ENCODE assay signal across 9 mouse cellular contexts in genomic region chr4:32864131-32864866, GRCm38 (mm10).
DNase-seq lines count a peak whose midpoint lies in the region; ATAC-seq and TF ChIP-seq lines count a peak whose summit lies in the region.
"Had no signal": no experiment of that assay in that cellular context is flagged by ENCODE, and none has a peak within 500 bp of the region (broad histone marks: within the 10 kb centered on the region; RNA-seq: fewer than 3 reads in every experiment).

No protein-coding gene starts in this region.

- no peak for TF ChIP-seq CTCF in brain, embryonic 14.5 days (IDR thresholded peaks at IDR 0.05; ENCODE audit: borderline replicate concordance, extremely low read depth, insufficient read depth, insufficient read length)
- TF ChIP-seq CTCF in forebrain, postnatal 0 days (IDR thresholded peaks at IDR 0.05; ENCODE audit: low read depth), result no peak

- H3K27me3 ChIP-seq in heart, embryonic 16.5 days (ENCODE audit: control insufficient read depth, insufficient read depth, low read length), result 0 out of 2 replicates have a peak, but pooled peaks cover 7% of the 10 kb centered on the region
- no peaks in the 10 kb centered on the region for H3K27me3 ChIP-seq in forebrain, postnatal 0 days (ENCODE audit: insufficient read depth, low read length)

- H3K27ac ChIP-seq in heart, embryonic 16.5 days (ENCODE audit: low read length), result no peak overlapping the region
- peak overlapping the region; percentile 57; the same call in 1 of the 2 replicates for H3K27ac ChIP-seq in forebrain, postnatal 0 days (ENCODE audit: low read depth, low read length)

- 57% methylated on average over 31 of the region's 31 CpGs for WGBS in heart, embryonic 16.5 days
- whole genome bisulfite sequencing in forebrain, postnatal 0 days, result 18% methylated on average over 31 of the region's 31 CpGs

- intact Hi-C loops in heart, postnatal 10 days (cut with DNase I), result no loop called here

- H3K4me1 ChIP-seq in heart, embryonic 16.5 days (ENCODE audit: control insufficient read depth, insufficient read depth, low read length), result peaks cover 18% of the 10 kb centered on the region
- H3K4me1 ChIP-seq in forebrain, postnatal 0 days (ENCODE audit: insufficient read depth), result peaks cover 42% of the 10 kb centered on the region

- H3K4me2 ChIP-seq in heart, embryonic 16.5 days (ENCODE audit: low read depth, low read length), result peak overlapping the region; percentile 30; the same call in 1 of the 2 replicates
- H3K4me2 ChIP-seq in forebrain, postnatal 0 days (ENCODE audit: low read depth), result peak overlapping the region; percentile 66

- no peak for DNase-seq in heart, postnatal 10 days
- peak; percentile 70 for DNase-seq in brain, embryonic 14.5 days (ENCODE audit: low read depth)
- DNase-seq in forebrain, postnatal 0 days, result peak; percentile 65
- peak; percentile 24 for DNase-seq in naive thymus-derived CD4-positive, alpha-beta T cell, adult 2 months (ENCODE audit: low read depth)
- no peak for DNase-seq in urinary bladder, adult 18-20 months (ENCODE audit: low spot score in 2 of 2)
- no peak for DNase-seq in B cell, adult 2 months
- DNase-seq in T-cell, adult 2 months (ENCODE audit: low spot score), result no peak
- DNase-seq: lung, postnatal 36 days had no signal

- H3K9ac ChIP-seq in heart, embryonic 16.5 days (ENCODE audit: low read length), result no peak overlapping the region
- H3K9ac ChIP-seq in forebrain, postnatal 0 days, result peak overlapping the region; percentile 53

- ATAC-seq in heart, embryonic 16.5 days (replicated peaks; ENCODE audit: extremely low read depth, insufficient read depth, low FRiP score), result no peak
- peak; percentile 46 for ATAC-seq in forebrain, postnatal 0 days

- H3K4me3 ChIP-seq in heart, embryonic 16.5 days (ENCODE audit: low read length), result no peak overlapping the region; the same call in 1 of the 2 replicates
- peak overlapping the region; percentile 38 for H3K4me3 ChIP-seq in forebrain, postnatal 0 days (ENCODE audit: low read depth, low read length)

- no peaks in the 10 kb centered on the region for H3K36me3 ChIP-seq in heart, embryonic 16.5 days (ENCODE audit: control insufficient read depth, insufficient read depth)
- H3K36me3 ChIP-seq in forebrain, postnatal 0 days (ENCODE audit: insufficient read depth), result no peaks in the 10 kb centered on the region

- no peak for TF ChIP-seq POLR2A in brain, embryonic 14.5 days (IDR thresholded peaks at IDR 0.05; ENCODE audit: borderline replicate concordance, extremely low read depth, insufficient read depth, insufficient read length, poor library complexity, severe bottlenecking)

- H3K9me3 ChIP-seq in heart, embryonic 16.5 days (replicated peaks; ENCODE audit: control insufficient read depth, low read length), result no peaks in the 10 kb centered on the region
- H3K9me3 ChIP-seq in forebrain, postnatal 0 days (ENCODE audit: low read length), result no peaks in the 10 kb centered on the region

Comparison
In these comparisons a context has a peak if more than half of its experiments do, and no peak if none do; other contexts are left out.
1. DNase-seq: peak in brain, embryonic 14.5 days (single experiment), forebrain, postnatal 0 days (single experiment) and naive thymus-derived CD4-positive, alpha-beta T cell, adult 2 months (single experiment); none in heart, postnatal 10 days (0 of 2), urinary bladder, adult 18-20 months (0 of 2), B cell, adult 2 months (0 of 2) and T-cell, adult 2 months (single experiment).